ENCODE assay signal across 8 mouse cellular contexts in genomic region chr5:121661494-121661893, GRCm38 (mm10). TPM values are rescaled to one million over a fixed set of nuclear protein-coding genes. Genes with fewer than 3 reads are reported as not detected.
DNase-seq lines count a peak whose midpoint lies in the region; ATAC-seq and TF ChIP-seq lines count a peak whose summit lies in the region.

No protein-coding gene starts in this region.

- no peak overlapping the region for H3K27ac ChIP-seq in kidney, embryonic 14.5 days (ENCODE audit: low read depth, low read length)
- H3K27ac ChIP-seq in bone marrow macrophage, adult 2 months (ENCODE audit: insufficient read depth, low read depth, low read length): no peak overlapping the region
- H3K27ac ChIP-seq in hindbrain, embryonic 12.5 days: no peak overlapping the region
- H3K27ac ChIP-seq in midbrain, embryonic 12.5 days (replicated peaks): no peak overlapping the region

- H3K9me3 ChIP-seq in kidney, embryonic 14.5 days (ENCODE audit: control insufficient read depth, low read length): no peaks in the 10 kb centered on the region
- H3K9me3 ChIP-seq in hindbrain, embryonic 12.5 days (replicated peaks): no peaks in the 10 kb centered on the region
- H3K9me3 ChIP-seq in midbrain, embryonic 12.5 days: no peaks in the 10 kb centered on the region

- peak overlapping the region; percentile 73 for H3K4me2 ChIP-seq in kidney, embryonic 14.5 days (replicated peaks; ENCODE audit: low read depth, low read length)
- H3K4me2 ChIP-seq in hindbrain, embryonic 12.5 days (replicated peaks): peak overlapping the region; percentile 91
- peak overlapping the region; percentile 87 for H3K4me2 ChIP-seq in midbrain, embryonic 12.5 days (replicated peaks)

- WGBS in kidney, embryonic 14.5 days: 75% methylated on average over 5 of the region's 5 CpGs
- WGBS in hindbrain, embryonic 12.5 days: 88% methylated on average over 5 of the region's 5 CpGs
- WGBS in midbrain, embryonic 12.5 days: 89% methylated on average over 5 of the region's 5 CpGs

- ATAC-seq in kidney, embryonic 14.5 days (ENCODE audit: low FRiP score, low TSS enrichment): no peak
- ATAC-seq in hindbrain, embryonic 12.5 days (ENCODE audit: low FRiP score): no peak
- ATAC-seq in midbrain, embryonic 12.5 days (ENCODE audit: low FRiP score, low read depth): no peak

- H3K27me3 ChIP-seq in kidney, embryonic 14.5 days (ENCODE audit: control insufficient read depth, insufficient read depth, low read length): no peaks in the 10 kb centered on the region
- H3K27me3 ChIP-seq in hindbrain, embryonic 12.5 days: no peaks in the 10 kb centered on the region
- no peaks in the 10 kb centered on the region for H3K27me3 ChIP-seq in midbrain, embryonic 12.5 days

- TF ChIP-seq POLR2A in bone marrow macrophage, adult 2 months (IDR thresholded peaks at IDR 0.05; ENCODE audit: borderline replicate concordance, low read depth, low read length): no peak

- H3K9ac ChIP-seq in kidney, embryonic 14.5 days (ENCODE audit: low read depth, low read length): peak overlapping the region; percentile 91; the same call in 1 of the 2 replicates
- peak overlapping the region; percentile 96; the same call in 1 of the 2 replicates for H3K9ac ChIP-seq in hindbrain, embryonic 12.5 days
- peak overlapping the region; percentile 93 for H3K9ac ChIP-seq in midbrain, embryonic 12.5 days (replicated peaks)

- DNase-seq in kidney, postnatal 36 days: no peak
- no peak for DNase-seq in left cerebral cortex, adult 9 months (ENCODE audit: low spot score in 2 of 2)
- no peak for DNase-seq in layer of hippocampus, adult 9-10 months (ENCODE audit: low spot score)
- DNase-seq in embryo, embryonic 11 days: no peak

- H3K4me3 ChIP-seq in kidney, embryonic 14.5 days (ENCODE audit: low read length): peak overlapping the region; percentile 97
- H3K4me3 ChIP-seq in bone marrow macrophage, adult 2 months (ENCODE audit: insufficient read depth, low read length): peak overlapping the region; percentile 82
- H3K4me3 ChIP-seq in hindbrain, embryonic 12.5 days: peak overlapping the region; percentile 79
- peak overlapping the region; percentile 97 for H3K4me3 ChIP-seq in midbrain, embryonic 12.5 days

- peaks cover 31% of the 10 kb centered on the region for H3K36me3 ChIP-seq in kidney, embryonic 14.5 days (ENCODE audit: control insufficient read depth, insufficient read depth, low read length)
- peaks cover 36% of the 10 kb centered on the region for H3K36me3 ChIP-seq in hindbrain, embryonic 12.5 days
- peaks cover 36% of the 10 kb centered on the region for H3K36me3 ChIP-seq in midbrain, embryonic 12.5 days

- TF ChIP-seq CTCF in bone marrow macrophage, adult 2 months (IDR thresholded peaks at IDR 0.05; ENCODE audit: low read depth, low read length): no peak

- peaks cover 9% of the 10 kb centered on the region for H3K4me1 ChIP-seq in kidney, embryonic 14.5 days (ENCODE audit: control insufficient read depth, insufficient read depth, low read length)
- peaks cover 7% of the 10 kb centered on the region; the same call in 1 of the 2 replicates for H3K4me1 ChIP-seq in bone marrow macrophage, adult 2 months (ENCODE audit: control insufficient read depth, insufficient read depth, low read length)
- peaks cover 22% of the 10 kb centered on the region for H3K4me1 ChIP-seq in hindbrain, embryonic 12.5 days
- H3K4me1 ChIP-seq in midbrain, embryonic 12.5 days: peaks cover 15% of the 10 kb centered on the region

RNA-seq across cellular contexts. Expression of gene Brap, which starts 1.1 kb away (rescaled TPM):
- polyA plus RNA-seq in kidney, embryonic 14.5 days (2014; fragmentation: Nextera tagmentation; extraction: Ambion mirVana): 20.5 and 35.2 TPM in 2 replicates
- 37.7 and 41.2 TPM in 2 replicates for polyA plus RNA-seq in bone marrow macrophage, adult 2 months (2012; ENCODE audit: insufficient read depth, insufficient read length, missing spikeins)
- polyA plus RNA-seq in hindbrain, embryonic 12.5 days (2016; fragmentation: Nextera tagmentation; extraction: Ambion mirVana): 51.5 and 52.8 TPM in 2 replicates
- polyA plus RNA-seq in midbrain, embryonic 12.5 days (2016; fragmentation: Nextera tagmentation; extraction: Ambion mirVana): 49.0 and 51.5 TPM in 2 replicates

RNA-seq across cellular contexts. Expression of gene Acad10, which starts 1.2 kb away (rescaled TPM):
- 1.7 and 3.2 TPM in 2 replicates for polyA plus RNA-seq in kidney, embryonic 14.5 days (2014; fragmentation: Nextera tagmentation; extraction: Ambion mirVana)
- 3.3 and 5.5 TPM in 2 replicates for polyA plus RNA-seq in bone marrow macrophage, adult 2 months (2012; ENCODE audit: insufficient read depth, insufficient read length, missing spikeins)
- 1.9 TPM in 2 replicates for polyA plus RNA-seq in hindbrain, embryonic 12.5 days (2016; fragmentation: Nextera tagmentation; extraction: Ambion mirVana)
- polyA plus RNA-seq in midbrain, embryonic 12.5 days (2016; fragmentation: Nextera tagmentation; extraction: Ambion mirVana): 1.9 and 2.3 TPM in 2 replicates

RNA-seq across cellular contexts. Expression of gene Acad12, which starts 42.8 kb away (rescaled TPM):
- 2.2 and 2.4 TPM in 2 replicates for polyA plus RNA-seq in kidney, embryonic 14.5 days (2014; fragmentation: Nextera tagmentation; extraction: Ambion mirVana)
- 8.6 and 9.0 TPM in 2 replicates for polyA plus RNA-seq in bone marrow macrophage, adult 2 months (2012; ENCODE audit: insufficient read depth, insufficient read length, missing spikeins)
- polyA plus RNA-seq in hindbrain, embryonic 12.5 days (2016; fragmentation: Nextera tagmentation; extraction: Ambion mirVana): 2.2 and 2.5 TPM in 2 replicates
- 1.3 and 1.7 TPM in 2 replicates for polyA plus RNA-seq in midbrain, embryonic 12.5 days (2016; fragmentation: Nextera tagmentation; extraction: Ambion mirVana)

RNA-seq across cellular contexts. Expression of gene Atxn2, which starts 49.6 kb away (rescaled TPM):
- polyA plus RNA-seq in kidney, embryonic 14.5 days (2014; fragmentation: Nextera tagmentation; extraction: Ambion mirVana): 76.6 and 88.5 TPM in 2 replicates
- polyA plus RNA-seq in bone marrow macrophage, adult 2 months (2012; ENCODE audit: insufficient read depth, insufficient read length, missing spikeins): 62.9 and 70.6 TPM in 2 replicates
- 95.3 and 102 TPM in 2 replicates for polyA plus RNA-seq in hindbrain, embryonic 12.5 days (2016; fragmentation: Nextera tagmentation; extraction: Ambion mirVana)
- 68.1 and 77.6 TPM in 2 replicates for polyA plus RNA-seq in midbrain, embryonic 12.5 days (2016; fragmentation: Nextera tagmentation; extraction: Ambion mirVana)
